Mouse (Mus musculus) layer of hippocampus, adult 8-10 months (tissue): ENCODE results near the gene Slc7a5. TPM values are rescaled to one million over a fixed set of nuclear protein-coding genes. Genes with fewer than 3 reads are reported as not detected.
A peak's percentile ranks its signal among the peaks of the same experiment; 100 is the strongest.

Experiments used
- DNase-seq, 2 experiments: peaks; one replicate each; pipeline ENCODE4 v3.0.0; 2022; ENCODE audit warnings: low spot score in 2 of 2
- total RNA-seq, 4 experiments: library from RNA; stranded (reverse); gene quantifications; 2 replicates each; pipeline ENCODE4 v1.2.4; 2022

Slc7a5 gene
- total RNA-seq, 4 experiments from 2014 or later, result 52.0 to 66.6 (median 61.8) TPM

DNA sequence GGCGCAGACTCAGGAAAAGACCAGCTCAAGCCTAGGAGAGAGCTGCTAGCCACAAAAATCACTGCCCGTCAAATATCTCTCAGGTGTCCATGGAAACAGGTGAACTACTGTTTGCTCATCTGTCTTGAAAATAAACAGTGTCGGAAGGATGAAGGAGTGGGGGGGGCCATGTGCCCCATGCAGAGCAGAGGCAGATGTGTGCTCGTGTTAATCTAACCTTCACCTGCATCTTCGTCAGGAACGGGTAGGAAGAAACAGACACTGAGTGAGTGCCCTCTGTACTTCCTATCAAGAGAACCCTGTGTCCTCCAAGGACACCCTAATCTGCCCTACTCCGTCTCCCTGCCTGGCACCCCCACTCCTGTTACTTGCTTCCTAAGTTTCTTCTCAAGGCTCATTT, 55.8 kb downstream of the Slc7a5 start:
- no peak for DNase-seq

DNA sequence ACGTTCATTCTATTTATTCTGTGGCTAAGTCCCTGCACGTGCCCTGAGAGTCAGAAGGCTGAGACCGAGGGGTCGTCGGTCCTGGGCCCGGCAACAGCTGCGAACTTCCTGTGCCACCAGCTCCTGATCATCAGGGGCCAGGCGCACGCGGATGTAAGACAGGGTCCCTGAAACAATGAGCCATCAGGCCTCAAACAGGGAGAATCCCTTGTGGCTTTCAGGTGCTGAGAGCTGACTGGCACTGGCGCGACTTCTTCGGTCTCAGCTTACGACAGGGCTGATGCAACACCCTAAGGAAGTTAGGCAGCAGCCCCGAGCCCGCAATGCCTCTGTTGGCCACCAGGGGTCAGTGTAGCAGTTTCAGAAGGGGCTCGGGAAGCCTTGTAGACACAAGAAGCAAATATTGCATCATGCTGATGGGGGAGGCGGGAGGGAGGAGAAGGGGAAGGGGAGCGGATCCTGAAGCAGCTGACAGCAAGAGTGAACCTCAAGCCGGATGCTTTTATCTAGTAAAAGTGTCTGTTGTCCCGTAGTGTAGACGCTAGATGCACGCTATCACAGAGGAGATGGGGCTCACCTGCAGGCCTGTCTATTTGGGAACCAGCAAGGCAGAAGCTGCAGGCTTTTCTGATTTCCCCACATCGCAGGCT, 56.5 kb downstream of the Slc7a5 start:
- DNase-seq, result peak; percentile 87 to 97

DNA sequence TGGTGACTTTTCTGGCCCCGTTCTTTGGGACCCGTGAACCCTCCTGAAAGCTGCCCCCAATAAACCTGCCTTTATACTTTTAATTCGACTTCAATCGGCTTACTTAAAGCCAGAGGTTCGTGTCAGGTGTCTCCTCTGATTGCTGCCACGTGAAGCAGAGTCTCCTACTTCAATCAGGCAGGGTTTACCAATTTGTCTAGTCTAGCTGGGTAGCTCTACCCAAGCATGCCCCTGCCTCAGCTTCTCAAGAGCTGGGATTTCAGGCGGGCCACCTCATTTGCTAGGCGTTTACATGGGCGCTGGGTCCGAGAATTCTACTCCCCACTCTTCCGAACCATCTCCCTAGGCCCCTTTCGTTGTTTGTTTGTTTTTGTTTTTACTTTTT, 57.1 kb downstream of the Slc7a5 start:
- DNase-seq, result no peak

DNA sequence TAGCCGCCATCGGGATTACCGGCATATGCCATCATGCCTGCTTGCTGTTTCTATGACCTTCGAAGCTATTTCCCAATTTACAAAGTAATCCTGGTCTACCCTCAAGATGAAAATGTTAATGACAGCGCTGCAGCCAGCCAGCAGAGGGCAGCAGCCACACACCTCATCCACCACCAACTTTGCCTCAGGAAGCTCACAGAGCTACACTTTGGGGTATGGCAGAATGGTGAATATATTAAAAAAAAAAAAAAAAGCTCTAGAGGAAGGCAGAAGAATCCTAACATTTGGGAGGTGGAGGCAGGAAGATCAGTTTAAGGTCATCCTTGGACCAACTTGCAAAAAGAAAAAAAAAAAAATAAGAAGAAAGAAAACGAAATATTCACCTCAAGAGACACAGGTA, 57.5 kb downstream of the Slc7a5 start:
- DNase-seq, result peak; percentile 46 to 79

DNA sequence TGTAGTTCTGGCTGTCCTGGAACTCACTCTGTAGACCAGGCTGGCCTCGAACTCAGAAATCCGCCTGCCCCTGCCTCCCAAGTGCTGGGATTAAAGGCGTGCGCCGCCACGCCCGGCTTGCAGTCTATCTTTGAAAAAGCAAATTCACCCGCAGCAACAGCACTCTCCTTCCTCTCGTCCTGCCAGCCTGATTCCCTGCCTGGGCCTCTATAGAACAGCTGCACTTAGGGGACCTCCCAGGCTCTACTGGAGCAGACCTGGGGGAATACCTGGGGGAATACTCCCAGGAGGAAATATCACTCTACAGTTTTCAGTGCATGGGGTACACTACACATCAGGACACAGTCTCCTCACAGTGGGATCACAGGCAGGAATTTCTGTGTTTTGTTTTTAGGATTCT, 58.2 kb downstream of the Slc7a5 start:
- DNase-seq, result no peak

DNA sequence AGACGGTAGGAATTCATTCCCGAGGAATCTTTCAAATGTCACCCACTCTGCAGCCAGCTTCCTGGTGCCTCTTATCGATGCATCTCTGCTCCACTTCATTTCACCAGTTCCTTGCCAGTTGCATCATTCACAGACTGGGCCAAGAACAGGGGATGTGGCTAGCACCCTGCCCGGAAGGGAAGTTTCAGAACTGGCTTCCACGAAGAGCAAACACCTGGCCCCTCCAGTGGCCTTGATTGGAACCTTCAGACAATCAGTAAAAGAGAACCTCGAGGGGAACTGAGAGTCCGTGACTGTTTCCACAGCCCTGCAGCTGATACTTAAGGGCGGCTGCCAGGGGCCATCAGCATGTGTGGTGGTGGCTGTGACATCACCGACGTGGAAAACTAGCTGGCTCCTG, 59.0 kb downstream of the Slc7a5 start:
- DNase-seq, result no peak

DNA sequence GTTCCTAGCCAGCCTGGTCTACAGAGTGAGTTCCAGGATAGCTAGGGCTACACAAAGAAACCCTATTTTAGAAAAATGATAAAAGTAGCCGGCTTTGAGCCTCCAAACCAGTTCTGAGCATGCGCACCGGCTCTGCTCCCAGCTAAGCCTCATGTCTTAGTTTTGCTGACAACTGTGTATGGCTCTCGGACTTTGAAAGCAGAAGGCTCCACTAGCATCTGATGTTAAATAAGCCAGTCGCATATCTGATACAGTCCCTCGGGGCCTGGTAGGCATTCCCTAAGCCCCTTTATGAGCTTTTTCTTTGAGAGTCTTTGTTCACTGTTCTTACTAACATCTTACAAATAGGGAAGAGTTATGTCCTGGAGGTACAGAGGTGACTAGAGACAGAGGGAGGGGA, 59.5 kb downstream of the Slc7a5 start:
- no peak for DNase-seq

DNA sequence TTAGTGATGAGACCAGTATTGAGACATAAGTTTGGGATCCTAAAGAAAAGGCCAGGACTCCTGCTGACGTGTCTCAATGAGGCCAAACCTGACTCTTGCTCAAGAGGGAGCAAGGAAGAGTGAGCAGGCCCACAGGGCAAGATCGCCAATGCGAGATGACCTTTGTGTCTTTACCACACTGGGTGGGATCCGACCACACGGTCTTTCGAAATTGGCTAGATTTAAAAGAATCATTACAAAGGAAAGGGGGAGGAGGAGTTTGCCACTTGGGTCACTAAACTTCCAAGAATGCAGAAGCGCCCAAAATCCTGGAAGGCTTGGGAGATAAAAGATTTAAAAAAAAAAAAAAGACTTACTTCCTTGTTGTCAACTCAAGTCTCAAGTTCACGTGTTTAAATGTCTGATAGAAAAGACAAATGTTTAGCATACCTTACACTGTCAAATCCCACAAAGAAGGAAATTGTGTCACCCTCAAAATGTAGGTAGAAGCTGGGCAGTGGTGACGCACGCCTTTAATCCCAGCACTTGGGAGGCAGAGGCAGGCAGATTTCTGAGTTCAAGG, 60.2 kb downstream of the Slc7a5 start:
- no peak for DNase-seq

DNA sequence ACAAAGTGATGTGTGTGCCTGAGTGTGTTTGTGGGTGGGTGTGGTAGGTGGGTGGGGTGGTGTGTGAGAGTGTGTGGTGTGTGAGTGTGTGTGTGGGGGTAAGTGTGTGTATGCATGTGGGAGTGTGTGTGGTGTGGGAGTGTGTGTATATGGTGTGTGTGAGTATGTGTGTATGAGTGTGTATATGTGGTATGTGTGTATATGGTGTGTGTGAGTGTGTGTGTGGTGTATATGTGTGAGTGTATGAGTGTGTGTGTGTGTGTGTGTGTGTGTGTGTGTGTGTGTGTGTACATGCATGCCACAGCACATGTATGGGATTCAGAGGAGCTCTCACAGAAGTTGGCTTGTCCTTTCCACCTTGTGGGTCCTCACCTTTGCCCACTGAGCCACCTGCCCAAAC, 60.7 kb downstream of the Slc7a5 start:
- no peak for DNase-seq

DNA sequence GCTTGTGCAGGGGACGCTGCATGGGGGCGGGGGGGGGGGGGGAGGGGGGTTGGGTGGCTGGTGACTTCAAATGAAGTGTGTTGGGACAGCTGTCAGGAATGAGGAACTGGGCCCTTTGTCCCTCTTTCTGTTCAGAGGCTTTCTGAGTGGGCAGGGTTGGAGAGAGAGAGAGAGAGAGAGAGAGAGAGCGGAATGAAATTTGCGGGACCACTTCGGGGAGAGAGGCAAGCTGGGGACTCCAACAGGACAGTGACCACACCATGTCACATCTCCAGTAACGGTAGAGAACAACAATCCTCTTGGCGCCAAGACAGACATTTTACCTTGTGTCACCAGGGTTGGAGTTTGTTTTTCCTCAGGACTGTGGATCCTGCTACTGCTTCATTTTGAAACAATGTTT, 62.7 kb downstream of the Slc7a5 start:
- no peak for DNase-seq

DNA sequence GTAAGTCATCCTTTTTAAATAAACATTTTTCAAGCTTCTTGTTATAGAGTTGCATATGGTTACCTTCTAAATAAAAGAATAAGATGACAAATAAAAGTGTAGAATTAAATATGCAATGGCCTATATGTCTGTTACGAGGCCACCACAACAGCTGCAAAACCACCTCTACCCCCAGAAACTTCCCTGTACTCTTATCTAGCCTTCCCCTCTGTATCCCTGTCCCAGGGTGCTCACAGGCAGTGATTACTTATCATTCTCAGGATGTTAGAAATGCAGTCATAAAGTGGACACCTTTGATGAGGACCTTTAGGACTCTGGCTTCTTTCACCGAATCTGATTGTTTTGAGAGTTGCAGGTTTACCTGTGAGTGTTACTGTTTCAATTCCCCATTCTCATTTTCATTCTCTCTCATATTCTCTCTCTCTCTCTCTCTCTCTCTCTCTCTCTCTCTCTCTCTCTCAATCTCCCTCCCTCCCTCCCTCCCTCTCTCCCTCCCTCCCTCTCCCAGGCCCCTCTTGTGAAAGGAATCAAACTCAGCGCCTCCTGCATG, 64.2 kb downstream of the Slc7a5 start:
- no peak for DNase-seq

DNA sequence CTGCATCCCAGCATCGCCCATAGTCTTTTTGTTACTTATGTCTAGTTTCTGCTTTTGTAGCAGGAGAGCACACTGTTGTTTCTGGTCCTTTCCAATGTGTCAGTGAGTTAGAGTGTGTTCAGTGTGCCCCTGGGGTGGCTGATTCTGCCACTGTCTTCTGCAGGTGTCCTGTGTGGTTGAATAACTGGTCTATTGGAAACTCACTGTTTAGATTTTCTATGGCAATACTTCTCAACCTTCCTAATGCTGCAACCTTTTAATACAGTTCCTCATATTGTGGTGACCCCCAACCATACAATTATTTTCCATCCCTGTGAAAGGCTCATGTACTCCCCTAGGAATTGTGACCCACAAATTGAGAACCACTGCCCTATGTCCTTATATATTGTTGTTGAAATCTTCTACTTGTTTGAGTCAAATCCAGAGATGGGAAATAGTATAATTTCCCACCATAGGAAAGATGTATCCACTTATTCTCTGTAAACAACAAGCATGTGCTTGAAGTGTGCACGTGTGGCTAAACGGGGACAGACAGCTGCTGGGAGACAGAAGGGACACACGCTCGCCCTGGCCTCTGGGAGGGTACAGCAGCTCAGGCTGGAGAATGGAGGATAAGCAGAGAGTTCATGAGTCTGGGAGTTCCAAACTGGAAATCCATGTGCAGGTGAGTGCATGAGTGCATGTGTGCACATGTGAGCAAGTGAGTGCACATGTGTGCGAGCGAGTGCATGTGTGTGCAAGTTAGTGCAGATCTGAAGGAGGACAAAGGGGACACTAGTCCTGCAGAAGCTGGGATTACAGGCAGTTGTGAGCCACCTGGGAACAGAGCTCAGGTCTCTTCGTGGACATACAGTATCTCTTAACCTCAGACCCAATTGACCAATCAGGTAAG, 65.2 kb downstream of the Slc7a5 start:
- DNase-seq, result no peak

DNA sequence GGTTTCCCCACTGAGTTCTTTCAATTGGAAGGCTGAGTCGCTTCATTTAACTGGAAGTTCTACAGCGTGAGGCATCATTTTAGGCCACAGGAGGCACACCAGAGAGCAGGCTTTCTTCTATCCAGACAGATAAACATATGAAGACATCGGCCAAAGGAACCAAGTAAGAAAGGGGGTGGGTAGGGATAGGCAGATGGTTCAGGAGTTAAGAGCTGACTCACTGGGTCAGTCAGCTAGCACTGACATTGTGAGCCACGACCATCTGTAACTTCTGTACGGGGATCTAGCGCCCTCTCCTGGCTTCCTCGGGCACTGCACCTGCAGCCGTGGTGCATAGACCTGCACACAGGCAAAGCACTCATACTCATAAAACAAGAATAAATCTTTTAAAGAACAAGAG, 66.3 kb downstream of the Slc7a5 start:
- DNase-seq, result peak; percentile 38 to 69

DNA sequence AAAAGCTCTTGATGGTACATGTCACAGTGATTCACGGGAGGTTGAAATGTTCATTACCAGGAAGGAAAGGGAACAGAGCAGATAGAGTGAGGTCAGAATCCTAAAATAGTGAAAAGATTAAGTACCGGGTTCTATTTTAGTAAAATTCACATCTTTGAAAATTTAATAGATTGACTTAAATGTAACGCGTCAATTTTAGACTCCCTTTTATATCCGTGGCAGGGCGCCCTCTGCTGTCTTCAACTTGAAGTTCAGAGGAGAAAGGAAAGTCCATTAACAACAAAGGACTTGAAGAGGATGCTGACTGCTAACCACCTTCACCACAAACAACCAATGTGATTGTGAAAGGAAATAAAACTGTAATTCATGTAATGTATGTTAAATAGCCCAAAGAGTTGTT, 75.0 kb downstream of the Slc7a5 start:
- peak; percentile 55 to 85 for DNase-seq

DNA sequence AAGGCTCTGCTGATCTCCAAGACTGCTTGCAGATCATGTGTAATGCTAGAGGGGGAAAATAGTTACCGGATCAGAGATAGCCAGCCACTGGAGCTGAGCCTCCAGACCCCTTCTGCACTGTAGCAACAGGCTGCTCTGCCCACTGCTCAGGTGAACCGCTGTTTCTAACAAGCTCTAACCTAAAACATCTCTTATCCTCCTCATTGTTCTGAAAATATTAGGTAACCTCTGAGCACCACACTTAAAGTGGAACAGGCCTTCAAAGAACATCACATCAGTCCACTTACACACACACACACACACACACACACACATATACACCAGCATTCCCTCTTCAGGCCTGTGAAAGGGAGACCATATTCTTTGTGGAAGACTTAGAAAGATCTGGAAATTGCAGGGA, 75.4 kb downstream of the Slc7a5 start:
- DNase-seq, result no peak

Other genes with a start within 250 kb of the Slc7a5 start
- gene Jph3, start 178.1 kb downstream of the Slc7a5 start, total RNA-seq, result 100 to 1,000 TPM; 260 to 313 (median 283) TPM
- gene Klhdc4, start 78.1 kb downstream of the Slc7a5 start, total RNA-seq, result 10 to 100 TPM; 27.5 to 34.5 (median 32.9) TPM
- gene Car5a, start 37.2 kb upstream of the Slc7a5 start, total RNA-seq, result under 1 TPM in 1 of 4 experiments, not detected in 3; 0.41 TPM
- gene Banp, start 42.1 kb upstream of the Slc7a5 start, total RNA-seq, result 10 to 100 TPM; 25.1 to 66.1 (median 45.2) TPM